Mouse (Mus musculus) urinary bladder, adult 2 months (tissue): ENCODE results near the gene Megf8. TPM values are rescaled to one million over a fixed set of nuclear protein-coding genes. Genes with fewer than 3 reads are reported as not detected.
"Not testable (repeated sequence)": the region's sequence is repeated elsewhere in the genome, so short reads cannot be mapped to it uniquely, and the experiment has no call there.

Source experiments
- DNase-seq: peaks from one replicate; pipeline ENCODE4 v3.0.0; 2022; ENCODE audit warnings: low spot score
- polyA plus RNA-seq: library from polyadenylated mRNA; depleted of rRNA; stranded (reverse); fragments of >200 nt; gene quantifications from 2 replicates; pipeline ENCODE4 v1.2.3, GENCODE M21; 2012

Gene Megf8
- polyA plus RNA-seq, 1 experiment = 21.5 TPM

GRCm38 (mm10) chr7:25296945-25297453 lies 20.0 kb upstream of the Megf8 start:
- DNase-seq = peak; percentile 26

GRCm38 (mm10) chr7:25297454-25298325 lies 19.3 kb upstream of the Megf8 start, which contains the start of gene Pafah1b3:
Pafah1b3 (minus strand) TSS chr7:25297986.
- DNase-seq = peak; percentile 56

- DNase-seq = no peak
Measured at GRCm38 (mm10) chr7:25301063-25301462, 15.9 kb upstream of the Megf8 start, which contains the start of gene Prr19. Prr19 (plus strand) TSS chr7:25301411.

GRCm38 (mm10) chr7:25303003-25303684 lies 13.8 kb upstream of the Megf8 start:
- no peak for DNase-seq

GRCm38 (mm10) chr7:25303685-25304006 lies 13.3 kb upstream of the Megf8 start:
- DNase-seq = no peak

- no peak for DNase-seq
Measured at GRCm38 (mm10) chr7:25305481-25305880, 11.5 kb upstream of the Megf8 start.

GRCm38 (mm10) chr7:25305956-25306613 lies 10.9 kb upstream of the Megf8 start, which contains the start of gene Tmem145:
Tmem145 (plus strand) TSS chr7:25306106.
- peak; percentile 22 for DNase-seq

GRCm38 (mm10) chr7:25306614-25306996 lies 10.4 kb upstream of the Megf8 start:
- DNase-seq = no peak

GRCm38 (mm10) chr7:25308702-25309318 lies 8.2 kb upstream of the Megf8 start:
- DNase-seq = no peak

GRCm38 (mm10) chr7:25309425-25309824 lies 7.5 kb upstream of the Megf8 start:
- DNase-seq = no peak

- DNase-seq = no peak
Measured at GRCm38 (mm10) chr7:25311193-25311592, 5.8 kb upstream of the Megf8 start.

GRCm38 (mm10) chr7:25313325-25313724 lies 3.6 kb upstream of the Megf8 start:
- no peak for DNase-seq

GRCm38 (mm10) chr7:25314606-25315305 lies 2.2 kb upstream of the Megf8 start:
- DNase-seq = no peak

GRCm38 (mm10) chr7:25315306-25316041 lies 1.5 kb upstream of the Megf8 start:
- no peak for DNase-seq

GRCm38 (mm10) chr7:25317446-25317999 lies 559 bp downstream of the Megf8 start:
- no peak for DNase-seq

- no peak for DNase-seq
Measured at GRCm38 (mm10) chr7:25322058-25322484, 5.1 kb downstream of the Megf8 start.

- DNase-seq = no peak
Measured at GRCm38 (mm10) chr7:25323219-25323618, 6.3 kb downstream of the Megf8 start.

- DNase-seq = not testable (repeated sequence)
Measured at GRCm38 (mm10) chr7:25325431-25325830, 8.5 kb downstream of the Megf8 start.

- no peak for DNase-seq
Measured at GRCm38 (mm10) chr7:25326233-25326632, 9.3 kb downstream of the Megf8 start.
